Mouse (Mus musculus): Measurements from ENCODE around the gene C1qc.

DNA sequence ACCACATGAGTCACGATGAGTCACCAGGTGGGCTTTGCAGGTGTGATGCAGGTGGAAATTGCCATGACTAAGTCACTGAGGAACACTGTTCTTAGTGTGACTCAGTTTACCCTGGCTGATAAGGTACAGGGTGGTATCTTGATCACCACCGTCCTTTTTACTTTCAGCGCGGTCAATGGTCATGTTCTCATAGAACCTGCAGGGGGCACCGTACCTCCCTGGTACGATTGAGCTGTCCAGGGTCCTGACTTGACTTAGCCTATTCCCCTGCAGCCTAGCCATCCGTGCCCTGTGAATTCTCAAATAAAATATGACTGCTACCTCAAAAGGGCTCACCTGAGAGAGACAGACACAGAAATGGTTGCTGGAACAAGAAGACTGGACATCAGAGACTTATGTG lies 14.2 kb upstream of the C1qc start:
- peak; percentile 83 for TF ChIP-seq CTCF (conservative IDR thresholded peaks at IDR 0.05; ENCODE audit: insufficient read depth, insufficient read length, low read depth, low read length)
- TF ChIP-seq POLR2A (IDR thresholded peaks at IDR 0.05; ENCODE audit: low read depth, low read length), result no peak
